Mouse (Mus musculus): Measurements from ENCODE around the gene Hdac9.

DNA sequence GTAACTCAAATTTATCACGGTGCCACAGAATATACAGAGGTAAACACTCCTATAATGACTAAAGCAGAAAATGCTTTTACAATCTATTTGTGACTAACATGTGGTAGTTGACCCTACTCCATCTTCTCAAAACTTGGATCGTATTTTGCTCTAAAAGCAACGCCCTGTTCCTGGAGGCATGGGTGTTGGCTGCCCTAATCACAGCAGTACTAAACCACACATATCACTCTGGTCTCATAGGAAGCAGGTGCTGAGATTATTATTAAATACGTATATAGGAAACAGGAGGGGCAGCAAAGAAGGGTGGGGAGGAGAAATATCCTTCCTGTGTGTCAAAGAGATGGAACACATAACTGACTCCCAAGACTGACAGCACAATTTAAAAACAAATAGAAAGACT is 90.0 kb downstream of the Hdac9 start:
- TF ChIP-seq POLR2A (IDR thresholded peaks at IDR 0.05; ENCODE audit: borderline replicate concordance, control insufficient read depth, low read depth, low read length) (no peak), CTCF (IDR thresholded peaks at IDR 0.05; ENCODE audit: control insufficient read depth, insufficient read depth, low read length) (no peak)
